Mouse (Mus musculus) hindbrain, postnatal 0 days (tissue): ENCODE data around the gene Kcnn1. TPM values are rescaled to one million over a fixed set of nuclear protein-coding genes. Genes with fewer than 3 reads are reported as not detected.
A peak's percentile ranks its signal among the peaks of the same experiment; 100 is the strongest.

Experiments used
- ATAC-seq: fragments of 200-750 bp; cut with Nextera tagmentation; 2 replicates; pipeline ENCODE4 v1.8.0; 2017; ENCODE audit warnings: mild to moderate bottlenecking, moderate TSS enrichment, moderate library complexity
- DNase-seq: peaks from one replicate; pipeline ENCODE4 v3.0.0-alpha.2; 2015; ENCODE audit warnings: low spot score
- H3K27ac ChIP-seq: fragments of 300-500 bp; sonication (generic); 2 replicates; pipeline ENCODE4 v1.5.1; 2014; ENCODE audit warnings: mild to moderate bottlenecking
- H3K27me3 ChIP-seq: fragments of 300-500 bp; sonication (generic); 2 replicates; pipeline ENCODE4 v1.6.1; 2014; ENCODE audit warnings: low read length, mixed read lengths; ENCODE audit not compliant: insufficient read depth
- H3K36me3 ChIP-seq: fragments of 300-500 bp; sonication (generic); 2 replicates; pipeline ENCODE4 v1.6.1; 2014; ENCODE audit warnings: low read length, mixed read lengths; ENCODE audit not compliant: insufficient read depth
- H3K4me1 ChIP-seq: fragments of 300-500 bp; sonication (generic); 2 replicates; pipeline ENCODE4 v1.6.1; 2014; ENCODE audit warnings: antibody characterized with exemption, low read length, mixed read lengths; ENCODE audit not compliant: insufficient read depth
- H3K4me2 ChIP-seq: fragments of 300-500 bp; sonication (generic); 2 replicates; pipeline ENCODE4 v1.6.1; 2014; ENCODE audit warnings: low read depth, mild to moderate bottlenecking, low read length, moderate library complexity, mixed read lengths
- H3K4me3 ChIP-seq: fragments of 300-500 bp; sonication (generic); 2 replicates; pipeline ENCODE4 v1.5.1; 2014; ENCODE audit warnings: low read length
- H3K9ac ChIP-seq: fragments of 300-500 bp; sonication (generic); replicated peaks from 2 replicates; pipeline ENCODE4 v1.6.1; 2014; ENCODE audit warnings: mild to moderate bottlenecking, low read length, moderate library complexity, mixed read lengths
- H3K9me3 ChIP-seq: fragments of 300-500 bp; sonication (generic); 2 replicates; pipeline ENCODE4 v1.6.1; 2016; ENCODE audit warnings: low read length, mixed read lengths
- CTCF ChIP-seq: IDR thresholded peaks from 2 replicates; pipeline ENCODE4 v1.5.1; 2016; ENCODE audit warnings: antibody characterized with exemption, control low read depth, low read depth
- WGBS: fragments of 180-500 bp; shearing (Covaris S2); extraction: QIAGEN DNeasy Blood & Tissue Kit; methylation state at CpG from one replicate; pipeline ENCODE4 v1.1.7; 2014; 5-methylcytosine and 5-hydroxymethylcytosine counted together
- polyA plus RNA-seq: library from polyadenylated mRNA; unstranded; fragments of >200 nt; fragmentation: Nextera tagmentation; extraction: Ambion mirVana; gene quantifications from 2 replicates; pipeline ENCODE4 v1.2.1, GENCODE M21; 2015
- total RNA-seq: library from RNA; depleted of rRNA; stranded (reverse); fragments of >200 nt; gene quantifications from 2 replicates; pipeline ENCODE4 v1.2.3, GENCODE M21; 2014

Kcnn1 gene
- total and polyA plus RNA-seq, 2 experiments from 2014 or later: 10.8 to 29.8 TPM

- H3K4me1 ChIP-seq: peaks cover 15% of the 10 kb centered on the region
- H3K9me3 ChIP-seq: no peaks in the 10 kb centered on the region
- H3K9ac ChIP-seq: 0 out of 2 replicates have a peak overlapping the region, but pooled peaks have one; percentile 17
- ATAC-seq (no peak), DNase-seq (no peak)
- no peak for TF ChIP-seq CTCF
- H3K4me2 ChIP-seq: no peak overlapping the region
- H3K4me3 ChIP-seq: no peak overlapping the region
- no peaks in the 10 kb centered on the region for H3K27me3 ChIP-seq
- peak overlapping the region; percentile 69; the same call in 1 of the 2 replicates for H3K27ac ChIP-seq
- no peaks in the 10 kb centered on the region for H3K36me3 ChIP-seq
- 41% methylated on average over 5 of the region's 5 CpGs for WGBS
Observed at GRCm38 (mm10) chr8:70869199-70869571, 6.1 kb upstream of the Kcnn1 start.

- ATAC-seq (no peak), DNase-seq (peak; percentile 45)
- 23% methylated on average over 40 of the region's 40 CpGs for WGBS
- Histone ChIP-seq H3K4me2 (0 out of 2 replicates have a peak overlapping the region, but pooled peaks have one; percentile 13), H3K4me3 (no peak overlapping the region), H3K4me1 (peaks cover 16% of the 10 kb centered on the region), H3K27ac (peak overlapping the region; percentile 69; the same call in 1 of the 2 replicates), H3K9me3 (no peaks in the 10 kb centered on the region), H3K36me3 (no peaks in the 10 kb centered on the region), H3K9ac (0 out of 2 replicates have a peak overlapping the region, but pooled peaks have one; percentile 17), H3K27me3 (no peaks in the 10 kb centered on the region)
- TF ChIP-seq CTCF: peak; percentile 38; the same call in 1 of the 2 replicates
Observed at GRCm38 (mm10) chr8:70868559-70869198, 5.6 kb upstream of the Kcnn1 start.

- no peak for TF ChIP-seq CTCF
- no peak overlapping the region for H3K4me2 ChIP-seq
- H3K27me3 ChIP-seq: no peaks in the 10 kb centered on the region
- H3K9me3 ChIP-seq: no peaks in the 10 kb centered on the region
- H3K4me3 ChIP-seq: no peak overlapping the region
- DNase-seq (no peak), ATAC-seq (no peak)
- no peak overlapping the region; the same call in 1 of the 2 replicates for H3K27ac ChIP-seq
- H3K4me1 ChIP-seq: peaks cover 21% of the 10 kb centered on the region
- WGBS: 81% methylated on average over 7 of the region's 7 CpGs
- no peaks in the 10 kb centered on the region for H3K36me3 ChIP-seq
- no peak overlapping the region for H3K9ac ChIP-seq
Observed at GRCm38 (mm10) chr8:70866566-70866965, 3.5 kb upstream of the Kcnn1 start.

GRCm38 (mm10) chr8:70866001-70866520 is 3.0 kb upstream of the Kcnn1 start:
- Histone ChIP-seq H3K27me3 (no peaks in the 10 kb centered on the region), H3K36me3 (no peaks in the 10 kb centered on the region), H3K9me3 (no peaks in the 10 kb centered on the region), H3K4me1 (peaks cover 21% of the 10 kb centered on the region), H3K9ac (peak overlapping the region; percentile 9; the same call in 1 of the 2 replicates), H3K27ac (peak overlapping the region; percentile 54; the same call in 1 of the 2 replicates), H3K4me2 (peak overlapping the region; percentile 84), H3K4me3 (peak overlapping the region; percentile 38)
- 6% methylated on average over 12 of the region's 12 CpGs for WGBS
- no peak for DNase-seq
- ATAC-seq: peak; percentile 1
- peak; percentile 17; the same call in 1 of the 2 replicates for TF ChIP-seq CTCF

GRCm38 (mm10) chr8:70865350-70866000 is 2.4 kb upstream of the Kcnn1 start:
- peak; percentile 89 for ATAC-seq
- WGBS: under 1% methylated on average over 46 of the region's 46 CpGs
- no peaks in the 10 kb centered on the region for H3K36me3 ChIP-seq

GRCm38 (mm10) chr8:70864712-70865221 is 1.7 kb upstream of the Kcnn1 start:
- ATAC-seq (no peak; the same call in 1 of the 2 replicates), DNase-seq (no peak)
- under 1% methylated on average over 24 of the region's 24 CpGs for WGBS
- peaks cover 21% of the 10 kb centered on the region for H3K4me1 ChIP-seq
- peak overlapping the region; percentile 84 for H3K4me2 ChIP-seq
- peak overlapping the region; percentile 49 for H3K9ac ChIP-seq
- no peaks in the 10 kb centered on the region for H3K27me3 ChIP-seq
- no peak for TF ChIP-seq CTCF
- H3K9me3 ChIP-seq: no peaks in the 10 kb centered on the region
- no peaks in the 10 kb centered on the region for H3K36me3 ChIP-seq
- peak overlapping the region; percentile 38 for H3K4me3 ChIP-seq
- peak overlapping the region; percentile 78 for H3K27ac ChIP-seq

More at GRCm38 (mm10) chr8:70865350-70866000, 2.4 kb upstream of the Kcnn1 start:
- Histone ChIP-seq H3K27ac (peak overlapping the region; percentile 78), H3K4me1 (peaks cover 21% of the 10 kb centered on the region), H3K4me2 (peak overlapping the region; percentile 84), H3K27me3 (no peaks in the 10 kb centered on the region), H3K9ac (peak overlapping the region; percentile 49), H3K4me3 (peak overlapping the region; percentile 38), H3K9me3 (no peaks in the 10 kb centered on the region)
- TF ChIP-seq CTCF: peak; percentile 9; the same call in 1 of the 2 replicates
- DNase-seq: peak; percentile 100
